Mouse (Mus musculus) neural tube, embryonic 15.5 days (tissue): ENCODE data around the gene Nab2. TPM values are rescaled to one million over a fixed set of nuclear protein-coding genes. Genes with fewer than 3 reads are reported as not detected.
A peak's percentile ranks its signal among the peaks of the same experiment; 100 is the strongest.

ENCODE experiments used
- ATAC-seq: fragments of 200-750 bp; cut with Nextera tagmentation; 2 replicates; pipeline ENCODE4 v1.8.0; 2017; ENCODE audit warnings: mild to moderate bottlenecking, moderate TSS enrichment, moderate library complexity; ENCODE audit not compliant: low FRiP score
- H3K27ac ChIP-seq: fragments of 300-500 bp; sonication (generic); replicated peaks from 2 replicates; pipeline ENCODE4 v1.5.1; 2015; ENCODE audit warnings: mild to moderate bottlenecking, inconsistent platforms
- H3K27me3 ChIP-seq: fragments of 300-500 bp; sonication (generic); replicated peaks from 2 replicates; pipeline ENCODE4 v1.6.1; 2015; ENCODE audit warnings: inconsistent platforms
- H3K36me3 ChIP-seq: fragments of 300-500 bp; sonication (generic); 2 replicates; pipeline ENCODE4 v1.6.1; 2015; ENCODE audit warnings: inconsistent platforms
- H3K4me1 ChIP-seq: fragments of 300-500 bp; sonication (generic); 2 replicates; pipeline ENCODE4 v1.6.1; 2015; ENCODE audit warnings: inconsistent platforms
- H3K4me2 ChIP-seq: fragments of 300-500 bp; sonication (generic); 2 replicates; pipeline ENCODE4 v1.6.1; 2015; ENCODE audit warnings: inconsistent platforms, mild to moderate bottlenecking, moderate library complexity
- H3K4me3 ChIP-seq: fragments of 300-500 bp; sonication (generic); replicated peaks from 2 replicates; pipeline ENCODE4 v1.5.1; 2015; ENCODE audit warnings: mild to moderate bottlenecking, inconsistent platforms
- H3K9ac ChIP-seq: fragments of 300-500 bp; sonication (generic); replicated peaks from 2 replicates; pipeline ENCODE4 v1.6.1; 2015; ENCODE audit warnings: mild to moderate bottlenecking, inconsistent platforms
- H3K9me3 ChIP-seq: fragments of 300-500 bp; sonication (generic); replicated peaks from 2 replicates; pipeline ENCODE4 v1.6.1; 2016; ENCODE audit warnings: inconsistent platforms
- whole genome bisulfite sequencing: fragments of 180-500 bp; shearing (Covaris S2); methylation state at CpG from one replicate; pipeline ENCODE4 v1.1.7; 2015; ENCODE audit warnings: mixed read lengths; 5-methylcytosine and 5-hydroxymethylcytosine counted together
- polyA plus RNA-seq: library from polyadenylated mRNA; unstranded; fragments of >200 nt; fragmentation: Nextera tagmentation; extraction: Ambion mirVana; gene quantifications from 2 replicates; pipeline ENCODE4 v1.2.1, GENCODE M21; 2015

Gene Nab2
- polyA plus RNA-seq, 1 experiment from 2014 or later = 2.5 TPM

DNA sequence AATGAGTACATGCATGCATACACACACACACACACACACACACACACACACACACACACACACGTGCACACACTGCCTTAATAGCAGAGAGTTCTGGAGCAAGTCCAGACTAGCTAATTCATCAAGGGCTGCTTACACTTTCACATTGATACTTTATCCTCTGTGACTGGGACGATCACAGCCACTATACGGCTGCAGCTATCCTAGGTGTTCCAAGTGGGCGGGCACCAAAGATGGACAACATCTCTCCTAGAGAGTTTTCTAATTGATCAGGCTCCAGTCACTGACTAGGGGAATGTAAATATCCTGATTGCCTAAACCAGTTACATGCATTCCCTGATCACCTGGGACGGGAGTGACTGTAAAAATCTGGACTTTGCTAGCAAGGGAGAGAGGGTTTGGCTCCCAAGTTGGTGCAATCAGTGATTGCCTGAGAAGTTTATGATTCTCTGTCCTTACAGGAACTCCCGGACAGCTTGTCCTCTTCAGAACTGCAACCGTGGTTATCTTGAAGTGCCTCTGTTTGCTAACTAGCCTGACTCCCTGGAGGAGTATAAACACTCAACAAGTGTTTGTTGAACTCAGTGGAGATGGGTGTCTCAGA, 35.6 kb downstream of the Nab2 start:
- Histone ChIP-seq H3K27me3 (no peaks in the 10 kb centered on the region), H3K9ac (no peak overlapping the region), H3K9me3 (no peaks in the 10 kb centered on the region), H3K4me2 (no peak overlapping the region), H3K4me1 (no peaks in the 10 kb centered on the region), H3K27ac (no peak overlapping the region), H3K36me3 (no peaks in the 10 kb centered on the region), H3K4me3 (no peak overlapping the region)
- WGBS = 68% methylated on average over 7 of the region's 7 CpGs
- ATAC-seq = no peak

GRCm38 (mm10) chr10:127631261-127632214, 36.8 kb downstream of the Nab2 start:
- Histone ChIP-seq H3K27ac (no peak overlapping the region), H3K9me3 (no peaks in the 10 kb centered on the region), H3K4me2 (no peak overlapping the region), H3K9ac (no peak overlapping the region), H3K4me1 (no peaks in the 10 kb centered on the region), H3K36me3 (no peaks in the 10 kb centered on the region), H3K27me3 (no peaks in the 10 kb centered on the region), H3K4me3 (no peak overlapping the region)
- 89% methylated on average over 10 of the region's 10 CpGs for WGBS
- ATAC-seq = no peak

- Histone ChIP-seq H3K27ac (no peak overlapping the region), H3K36me3 (no peaks in the 10 kb centered on the region), H3K9ac (no peak overlapping the region), H3K4me2 (no peak overlapping the region), H3K4me3 (no peak overlapping the region), H3K4me1 (peaks cover 9% of the 10 kb centered on the region), H3K27me3 (no peaks in the 10 kb centered on the region), H3K9me3 (no peaks in the 10 kb centered on the region)
- no peak for ATAC-seq
- WGBS = 85% methylated on average over 3 of the region's 3 CpGs
Measured at GRCm38 (mm10) chr10:127626433-127626832, 41.9 kb downstream of the Nab2 start.

DNA sequence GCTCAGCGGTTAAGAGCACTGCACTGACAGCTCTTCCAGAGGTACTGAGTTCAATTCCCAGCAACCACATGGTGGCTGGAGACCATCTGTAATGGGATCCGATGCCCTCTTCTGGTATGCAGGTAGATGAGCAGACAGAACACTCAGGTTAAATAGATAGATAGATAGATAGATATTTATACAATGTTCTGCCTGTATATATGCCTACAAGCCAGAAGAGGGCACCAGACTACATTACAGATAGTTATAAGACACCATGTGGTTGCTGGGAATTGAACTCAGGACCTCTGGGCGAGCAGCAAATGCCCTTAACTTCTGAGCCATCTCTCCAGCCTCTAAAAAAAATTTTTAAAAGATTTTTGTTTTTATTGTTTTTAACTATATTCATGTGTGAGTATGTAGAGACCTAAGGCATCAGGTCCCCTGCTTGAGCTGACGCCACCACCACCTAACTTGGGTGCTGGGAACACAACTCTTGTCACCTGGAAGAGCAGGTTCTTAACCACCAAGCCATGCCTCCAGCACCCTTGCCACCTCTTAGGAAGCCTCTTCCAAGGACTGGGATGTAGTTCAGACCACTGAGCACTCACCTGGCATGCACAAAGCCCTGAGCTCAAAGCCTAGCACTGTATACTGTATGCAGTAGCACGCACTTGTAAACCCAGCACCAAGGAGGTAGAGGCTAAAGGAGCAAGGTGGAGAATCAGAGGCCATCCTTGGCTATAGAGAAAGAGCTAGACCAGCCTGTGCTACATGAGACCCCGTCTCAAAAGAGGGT, 44.7 kb downstream of the Nab2 start:
- ATAC-seq = no peak
- Histone ChIP-seq H3K27me3 (no peaks in the 10 kb centered on the region), H3K4me3 (no peak overlapping the region), H3K27ac (no peak overlapping the region), H3K9me3 (no peaks in the 10 kb centered on the region), H3K4me2 (no peak overlapping the region), H3K9ac (no peak overlapping the region), H3K36me3 (no peaks in the 10 kb centered on the region), H3K4me1 (peaks cover 24% of the 10 kb centered on the region)
- 92% methylated on average over 6 of the region's 6 CpGs for WGBS

- H3K4me2 ChIP-seq = peak overlapping the region; percentile 98
- H3K9ac ChIP-seq = no peak overlapping the region
- ATAC-seq = no peak
- no peaks in the 10 kb centered on the region for H3K36me3 ChIP-seq
- no peaks in the 10 kb centered on the region for H3K9me3 ChIP-seq
- 68% methylated on average over 4 of the region's 4 CpGs for WGBS
- no peaks in the 10 kb centered on the region for H3K27me3 ChIP-seq
- no peak overlapping the region for H3K4me3 ChIP-seq
- H3K4me1 ChIP-seq = peaks cover 33% of the 10 kb centered on the region
- H3K27ac ChIP-seq = 0 out of 2 replicates have a peak overlapping the region, but pooled peaks have one; percentile 90
Measured at GRCm38 (mm10) chr10:127622661-127623060, 45.7 kb downstream of the Nab2 start.

DNA sequence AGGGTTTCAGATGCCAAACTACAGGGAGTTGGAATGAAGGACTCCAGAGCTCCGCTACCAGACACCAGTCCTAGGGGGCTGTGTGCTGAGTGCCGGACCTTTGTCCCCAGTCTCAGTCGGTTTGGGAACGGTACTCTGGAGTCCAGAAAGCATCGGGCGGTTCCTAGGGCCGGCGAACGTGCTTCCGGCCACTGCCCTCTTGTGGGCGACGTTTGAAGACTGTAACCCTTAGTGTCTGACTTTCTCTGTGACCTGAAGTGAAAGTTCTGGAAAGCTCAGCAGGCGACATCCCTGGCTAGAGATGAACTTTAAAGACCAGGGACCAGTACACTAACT, 46.3 kb downstream of the Nab2 start:
- no peak for ATAC-seq
- Histone ChIP-seq H3K4me2 (peak overlapping the region; percentile 98), H3K27me3 (no peaks in the 10 kb centered on the region), H3K27ac (peak overlapping the region; percentile 90), H3K36me3 (no peaks in the 10 kb centered on the region), H3K9ac (peak overlapping the region; percentile 59), H3K4me3 (peak overlapping the region; percentile 72), H3K9me3 (no peaks in the 10 kb centered on the region), H3K4me1 (peaks cover 40% of the 10 kb centered on the region)
- under 1% methylated on average over 13 of the region's 13 CpGs for WGBS

DNA sequence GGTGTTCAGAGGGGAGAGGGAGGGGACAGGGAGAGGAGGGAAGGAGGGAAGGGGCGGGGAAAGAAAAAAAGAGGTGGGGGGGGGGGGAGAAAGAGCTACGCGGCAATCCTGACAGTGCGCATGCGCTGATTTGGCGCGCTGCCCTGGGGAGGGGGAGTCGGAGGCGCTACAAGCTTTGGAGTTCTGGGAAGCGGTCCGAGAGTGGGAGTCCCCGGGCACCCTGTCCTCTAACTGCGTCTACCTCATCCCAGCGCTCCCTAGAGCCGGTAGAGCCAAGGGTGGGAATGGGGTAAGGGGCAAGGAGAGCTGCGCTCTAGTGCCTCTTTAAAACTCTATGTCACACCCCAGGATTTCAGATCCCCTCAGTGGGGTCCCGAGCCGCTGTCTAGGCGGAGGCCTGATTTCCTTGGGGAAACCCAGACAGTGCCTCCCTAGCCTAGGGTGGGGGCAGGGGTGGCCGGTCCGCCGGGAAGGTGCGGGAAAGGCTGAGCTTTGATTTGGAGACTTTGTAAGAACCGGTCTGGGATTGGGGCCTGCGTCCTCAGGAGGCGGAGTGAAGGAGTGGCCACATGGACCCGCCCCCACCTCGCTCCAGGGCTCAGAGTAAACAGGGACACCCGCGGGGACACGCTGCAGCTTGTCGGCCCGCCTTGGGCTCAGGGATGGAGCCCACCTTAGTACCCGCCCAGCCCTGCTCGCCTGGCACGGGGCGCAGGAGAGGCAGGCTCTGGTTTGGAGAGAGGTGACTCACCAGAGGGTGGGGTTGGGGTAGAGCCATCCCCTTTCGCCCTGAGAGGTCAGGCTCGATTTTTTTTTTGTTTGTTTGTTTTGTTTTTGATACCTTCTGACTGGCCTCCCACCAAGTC, 46.9 kb downstream of the Nab2 start:
- Histone ChIP-seq H3K4me2 (peak overlapping the region; percentile 98), H3K27me3 (no peaks in the 10 kb centered on the region), H3K36me3 (no peaks in the 10 kb centered on the region), H3K9me3 (no peaks in the 10 kb centered on the region), H3K4me1 (peaks cover 46% of the 10 kb centered on the region), H3K27ac (peak overlapping the region; percentile 90), H3K9ac (peak overlapping the region; percentile 94), H3K4me3 (peak overlapping the region; percentile 72)
- 0% methylated on average over 37 of the region's 39 CpGs for WGBS
- peak; percentile 83 for ATAC-seq

DNA sequence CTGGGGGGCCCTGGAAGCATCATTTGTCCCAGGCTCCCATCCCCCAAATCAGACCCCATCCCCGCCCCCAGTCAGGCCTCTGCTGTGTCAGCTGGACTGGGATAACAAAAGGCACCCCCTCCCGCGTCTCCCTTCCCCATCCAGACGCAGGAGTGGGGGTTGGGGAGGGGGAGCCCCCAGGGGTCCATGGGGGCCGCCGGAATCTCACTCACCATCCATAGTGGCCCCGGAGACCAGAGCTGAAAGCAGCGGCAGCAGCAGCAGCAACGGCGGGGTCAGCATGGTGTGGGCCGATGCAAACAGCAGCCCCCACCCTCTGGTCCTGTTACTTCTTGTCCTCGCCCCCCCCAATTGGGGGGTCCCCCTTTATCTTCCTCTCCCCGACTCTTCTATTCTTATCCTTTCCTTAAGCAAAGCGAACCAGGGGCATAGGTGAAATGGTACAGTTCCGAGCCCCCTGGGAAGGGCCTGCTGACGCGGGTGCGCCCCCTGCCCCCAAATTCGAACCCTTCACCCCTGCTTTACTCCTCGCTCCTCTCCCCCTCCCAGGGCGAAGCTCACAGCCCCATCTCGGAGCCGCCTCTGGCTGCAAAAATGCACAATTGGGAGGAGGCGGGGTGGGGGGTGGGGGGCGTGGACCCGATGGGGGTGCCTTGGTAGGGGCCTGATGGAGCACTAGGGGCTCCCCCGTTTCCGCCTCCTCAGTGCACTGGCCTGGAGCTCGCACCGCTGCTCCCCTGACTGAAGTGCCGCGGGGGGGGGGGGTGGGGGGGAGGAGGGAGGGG, 47.8 kb downstream of the Nab2 start, which contains the start of gene Lrp1:
Gene Lrp1, minus strand, starts transcription at position 743 of the 785 bp plus-strand sequence.
- H3K9ac ChIP-seq = peak within 1 kb of the TSS; percentile 94
- peaks cover 54% of the 10 kb centered on the region for H3K4me1 ChIP-seq

DNA sequence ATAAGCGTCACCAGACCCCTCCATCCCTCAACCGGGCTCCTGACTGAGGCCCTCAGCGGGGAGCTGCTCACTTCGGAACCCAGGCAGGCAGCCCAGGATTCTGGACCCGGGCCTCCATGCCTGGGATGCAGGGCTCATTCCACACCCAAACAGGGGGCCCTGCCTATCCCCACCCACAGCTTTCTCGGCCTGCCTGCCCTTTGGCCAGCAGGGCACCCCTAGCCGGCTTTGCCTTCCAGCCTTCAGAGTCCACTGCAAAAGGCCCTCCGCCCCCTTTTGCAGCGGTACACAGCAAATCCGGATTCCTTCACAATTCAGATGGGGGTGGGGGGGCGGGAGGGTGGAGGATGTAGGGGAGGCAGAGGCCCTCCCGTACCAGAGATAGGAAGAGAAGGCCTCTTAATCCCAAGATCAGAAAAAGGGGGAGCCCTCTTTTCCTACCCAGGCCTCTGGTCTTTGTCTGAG, 48.4 kb downstream of the Nab2 start:
- H3K4me3 ChIP-seq = peak overlapping the region; percentile 72
- ATAC-seq = peak; percentile 5; the same call in 1 of the 2 replicates
- WGBS = 3% methylated on average over 11 of the region's 12 CpGs
- H3K36me3 ChIP-seq = no peaks in the 10 kb centered on the region
- H3K4me1 ChIP-seq = peaks cover 60% of the 10 kb centered on the region
- H3K9ac ChIP-seq = peak overlapping the region; percentile 94
- H3K9me3 ChIP-seq = no peaks in the 10 kb centered on the region
- H3K27me3 ChIP-seq = no peaks in the 10 kb centered on the region
- H3K4me2 ChIP-seq = peak overlapping the region; percentile 98
- H3K27ac ChIP-seq = peak overlapping the region; percentile 85

More for the DNA sequence above, 47.8 kb downstream of the Nab2 start, which contains the start of gene Lrp1:
- peak within 1 kb of the TSS; percentile 90 for H3K27ac ChIP-seq
- no peaks in the 10 kb centered on the region for H3K9me3 ChIP-seq
- H3K4me2 ChIP-seq = peak within 1 kb of the TSS; percentile 98
- peak within 1 kb of the TSS; percentile 72 for H3K4me3 ChIP-seq
- 0% methylated on average over 24 of the region's 32 CpGs for WGBS
- H3K27me3 ChIP-seq = no peaks in the 10 kb centered on the region
- ATAC-seq = peak; percentile 80
- no peaks in the 10 kb centered on the region for H3K36me3 ChIP-seq

GRCm38 (mm10) chr10:127619119-127619721, 49.1 kb downstream of the Nab2 start:
- peak overlapping the region; percentile 72 for H3K4me3 ChIP-seq
- H3K27me3 ChIP-seq = no peaks in the 10 kb centered on the region
- peak overlapping the region; percentile 85 for H3K27ac ChIP-seq
- peaks cover 68% of the 10 kb centered on the region for H3K4me1 ChIP-seq
- H3K9ac ChIP-seq = peak overlapping the region; percentile 94
- H3K36me3 ChIP-seq = no peaks in the 10 kb centered on the region
- WGBS = 27% methylated on average over 8 of the region's 8 CpGs
- no peak for ATAC-seq
- no peaks in the 10 kb centered on the region for H3K9me3 ChIP-seq
- H3K4me2 ChIP-seq = peak overlapping the region; percentile 98
